Mouse (Mus musculus): ENCODE measurements at regions not wholly inside any gene's neighbourhood (a gene's known extent, or its start where the extent isn't known, plus 50 kb on each side); places are given as distances from the start of the nearest gene placed in this dataset.

DNA sequence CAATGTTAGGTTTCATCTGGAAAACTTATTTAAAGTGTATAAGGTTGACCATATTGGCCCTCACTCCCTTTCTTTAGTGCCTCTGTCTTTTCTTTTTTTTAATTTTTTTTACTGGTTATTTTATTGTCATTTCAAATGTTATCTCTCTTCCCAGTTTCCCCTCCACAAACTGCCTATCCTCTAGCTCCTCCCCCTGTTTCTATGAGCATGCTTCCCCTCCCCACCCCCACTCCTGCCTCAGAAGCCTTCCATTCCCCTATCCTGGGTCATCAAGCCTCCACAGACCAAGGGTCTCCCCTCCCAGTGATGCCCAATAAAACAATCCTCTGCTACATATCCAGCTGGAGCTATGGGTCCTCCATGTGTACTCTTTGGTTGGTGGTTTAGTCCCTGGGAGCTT is 2134.9 kb upstream of the Lrrc6 start:
- no peak for DNase-seq (ENCODE audit: low spot score)

- no peak for DNase-seq (ENCODE audit: low spot score)
These were observed 2126.3 kb upstream of the Lrrc6 start for GRCm38 (mm10) chr15:68626976-68627375.

GRCm38 (mm10) chr15:68624831-68625230 is 2124.1 kb upstream of the Lrrc6 start:
- no peak for DNase-seq (ENCODE audit: low spot score)

- DNase-seq (ENCODE audit: low spot score): no peak
These were observed 2119.9 kb upstream of the Lrrc6 start for GRCm38 (mm10) chr15:68620417-68621214.

DNA sequence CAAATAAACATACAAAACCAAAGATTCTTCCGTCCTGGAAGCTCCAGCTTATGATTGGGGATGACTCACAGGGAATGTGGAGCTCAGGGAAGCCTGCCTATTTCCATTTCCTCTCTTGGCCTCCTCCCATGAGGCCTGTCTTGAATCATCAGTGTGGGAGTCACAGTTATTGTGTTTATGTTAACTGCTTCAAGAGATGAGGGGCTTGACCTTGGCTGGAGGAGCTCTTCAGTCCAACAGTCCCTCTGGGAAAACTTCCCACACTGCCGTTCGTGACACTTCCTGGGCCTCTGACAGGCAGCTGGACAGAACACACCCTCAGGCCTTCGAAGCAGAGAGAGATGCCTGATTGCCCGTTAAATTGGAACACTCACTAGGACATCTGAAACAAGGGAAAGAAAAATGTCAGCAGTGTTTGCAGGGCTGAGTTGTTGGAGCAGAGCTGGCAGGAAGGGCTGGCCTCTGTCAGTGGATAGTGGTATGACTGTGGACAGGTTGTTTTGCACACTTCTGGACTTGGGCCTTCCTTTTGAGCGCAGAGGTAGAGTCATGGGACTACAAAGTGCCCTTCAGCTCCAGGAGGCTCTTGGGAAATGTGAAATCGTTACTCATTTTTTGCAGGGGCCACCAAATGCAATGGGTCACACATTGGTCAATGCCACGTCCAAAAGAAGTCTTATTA is 2105.5 kb upstream of the Lrrc6 start:
- no peak for DNase-seq (ENCODE audit: low spot score)

- no peak for DNase-seq (ENCODE audit: low spot score)
These were observed 2104.8 kb upstream of the Lrrc6 start for GRCm38 (mm10) chr15:68605478-68605877.

- no peak for DNase-seq (ENCODE audit: low spot score)
These were observed 2081.5 kb upstream of the Lrrc6 start for GRCm38 (mm10) chr15:68582177-68582576.

DNA sequence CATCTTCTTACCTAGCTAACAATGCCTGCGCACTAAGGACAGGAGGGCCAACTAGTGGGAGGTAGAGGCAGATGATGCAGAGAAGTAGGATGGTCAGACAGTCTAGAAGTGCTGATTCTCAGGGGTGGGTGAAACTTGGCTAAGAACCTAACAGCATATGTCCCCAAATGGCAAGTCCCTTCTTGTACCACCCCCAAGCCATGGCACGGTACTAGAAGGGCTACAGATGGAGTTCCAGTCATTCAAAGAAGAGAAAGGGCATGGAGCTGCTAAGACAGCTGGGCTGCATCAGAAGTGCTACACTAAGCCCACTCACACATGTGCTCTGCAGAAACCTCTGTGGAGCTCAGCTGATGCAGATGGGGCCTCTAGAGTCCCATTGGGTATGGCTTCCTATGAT is 2078.8 kb upstream of the Lrrc6 start:
- no peak for DNase-seq (ENCODE audit: low spot score)

GRCm38 (mm10) chr15:68560654-68561053 is 2059.9 kb upstream of the Lrrc6 start:
- no peak for DNase-seq (ENCODE audit: low spot score)

GRCm38 (mm10) chr15:68556133-68556532 is 2055.4 kb upstream of the Lrrc6 start:
- DNase-seq (ENCODE audit: low spot score): no peak

GRCm38 (mm10) chr15:68536055-68536325 is 2035.3 kb upstream of the Lrrc6 start:
- no peak for DNase-seq (ENCODE audit: low spot score)

DNA sequence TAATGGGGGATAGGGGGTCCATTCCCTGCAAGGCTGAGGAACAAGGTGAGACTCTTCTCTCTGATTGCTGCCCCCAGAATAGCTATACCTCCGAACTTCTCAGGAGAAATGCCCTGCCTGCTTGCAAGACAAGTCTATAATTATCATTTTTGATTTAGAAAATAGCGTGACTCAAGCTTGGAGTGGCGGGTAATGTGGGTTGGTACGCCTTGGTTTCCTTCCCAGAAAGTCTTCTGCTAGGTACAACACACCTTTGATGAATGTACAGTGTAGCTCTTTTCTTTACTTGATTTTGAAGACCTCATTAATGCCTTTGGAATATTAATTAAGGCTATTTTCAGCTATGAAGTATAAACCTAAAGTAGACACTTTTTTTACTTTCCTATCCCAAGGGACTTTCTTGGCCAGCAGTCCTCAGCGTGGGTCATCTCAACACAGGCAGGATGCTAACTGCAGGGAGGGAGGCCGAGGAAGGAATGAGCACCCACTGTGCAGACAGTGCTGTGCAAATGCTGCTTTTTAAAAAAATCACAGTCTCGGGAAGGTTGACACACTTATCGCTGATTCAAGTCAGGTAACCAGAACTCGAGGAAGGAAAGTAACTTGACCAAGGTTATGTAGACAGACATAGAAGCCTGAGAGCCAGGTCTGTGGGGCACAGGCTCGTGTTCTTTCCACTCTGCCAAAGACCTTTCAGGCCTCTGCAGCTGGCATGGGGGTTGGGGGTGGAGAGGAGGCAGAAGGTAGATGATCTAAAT is 2034.8 kb upstream of the Lrrc6 start:
- DNase-seq (ENCODE audit: low spot score): no peak

- no peak for DNase-seq (ENCODE audit: low spot score)
These were observed 2020.0 kb upstream of the Lrrc6 start for GRCm38 (mm10) chr15:68520759-68521158.

DNA sequence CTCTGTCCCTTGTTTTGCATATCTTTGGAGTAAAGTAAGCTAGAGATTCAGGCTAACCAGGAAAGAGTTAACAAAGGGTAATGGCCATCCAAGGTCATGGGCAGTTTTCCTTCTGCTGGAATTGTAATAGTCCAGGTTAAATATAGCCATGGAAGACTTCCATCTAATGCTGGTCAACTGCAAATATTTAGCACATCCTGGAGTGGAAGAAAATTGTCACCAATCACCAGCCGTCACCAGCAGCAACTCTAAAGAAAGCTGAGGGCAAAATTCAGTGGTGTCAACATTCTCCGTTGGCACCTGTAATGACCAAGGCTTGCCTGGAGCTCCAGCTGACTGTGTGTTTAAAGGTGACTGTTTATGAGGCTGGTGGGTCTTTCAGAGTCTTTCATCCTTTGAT is 2011.7 kb upstream of the Lrrc6 start:
- DNase-seq (ENCODE audit: low spot score): no peak

- DNase-seq (ENCODE audit: low spot score): no peak
These were observed 2007.5 kb upstream of the Lrrc6 start for GRCm38 (mm10) chr15:68508190-68508589.

DNA sequence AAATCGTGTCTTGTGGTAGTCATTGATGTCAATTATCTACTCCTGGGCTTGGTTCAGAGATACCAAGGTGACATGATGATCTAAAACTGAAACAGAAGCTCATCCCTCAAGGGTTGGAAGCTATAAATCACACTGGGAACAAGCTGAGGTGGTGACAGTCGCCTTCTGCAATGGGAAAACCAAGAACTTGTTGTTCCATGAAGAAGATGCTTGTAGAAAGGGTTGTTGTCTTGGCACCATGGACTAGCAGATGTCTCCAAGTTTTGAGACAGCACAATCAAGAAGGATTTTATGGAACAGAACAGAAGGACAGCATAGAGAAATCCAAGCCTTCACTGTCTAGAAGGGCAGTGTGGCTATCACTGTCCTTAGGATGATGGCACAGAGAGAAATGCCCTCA is 2005.4 kb upstream of the Lrrc6 start:
- no peak for DNase-seq (ENCODE audit: low spot score)

DNA sequence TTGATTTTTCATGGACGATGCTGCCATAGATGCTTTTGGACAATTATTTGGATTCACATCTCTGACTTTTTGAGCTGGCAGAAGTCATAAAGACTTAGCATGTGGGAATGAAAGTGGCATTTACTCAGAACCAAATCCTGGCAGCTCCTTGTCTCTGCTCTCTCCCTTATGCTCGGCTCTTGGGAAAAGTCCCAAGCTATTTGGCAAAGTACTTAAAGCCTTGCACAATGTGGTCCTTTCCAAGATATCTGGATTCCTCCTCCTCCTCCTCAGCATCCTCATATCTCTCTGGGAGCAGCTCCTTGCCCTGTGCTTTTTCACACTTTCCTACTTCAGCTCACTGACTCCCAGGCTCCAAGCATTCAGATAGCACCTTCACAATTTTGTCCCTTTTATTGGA is 1995.7 kb upstream of the Lrrc6 start:
- DNase-seq (ENCODE audit: low spot score): no peak

- no peak for DNase-seq (ENCODE audit: low spot score)
These were observed 1984.1 kb upstream of the Lrrc6 start for GRCm38 (mm10) chr15:68484789-68485188.

GRCm38 (mm10) chr15:68477745-68478144 is 1977.0 kb upstream of the Lrrc6 start:
- no peak for DNase-seq (ENCODE audit: low spot score)

- no peak for DNase-seq (ENCODE audit: low spot score)
These were observed 1971.2 kb upstream of the Lrrc6 start for GRCm38 (mm10) chr15:68471928-68472327.

GRCm38 (mm10) chr15:68462851-68463250 is 1962.1 kb upstream of the Lrrc6 start:
- no peak for DNase-seq (ENCODE audit: low spot score)

DNA sequence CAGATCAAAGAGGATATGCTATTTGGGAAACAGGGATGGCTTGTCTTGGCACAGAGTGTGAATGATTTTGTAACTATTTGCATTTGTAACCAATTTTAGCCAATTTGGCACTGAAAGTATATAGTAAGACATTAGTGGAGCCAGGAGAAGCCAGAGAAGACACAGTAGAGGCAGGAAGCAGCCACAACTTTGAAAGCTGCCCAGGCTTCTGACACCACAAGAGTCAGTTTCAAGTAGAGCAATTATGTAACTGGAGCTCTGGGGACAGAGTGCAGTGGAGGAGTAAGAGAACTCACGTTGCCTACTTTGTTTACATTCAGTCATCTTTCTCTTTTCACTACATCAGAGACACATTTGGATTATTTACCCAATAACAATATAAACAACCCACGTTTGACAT is 1956.5 kb upstream of the Lrrc6 start:
- no peak for DNase-seq (ENCODE audit: low spot score)

DNA sequence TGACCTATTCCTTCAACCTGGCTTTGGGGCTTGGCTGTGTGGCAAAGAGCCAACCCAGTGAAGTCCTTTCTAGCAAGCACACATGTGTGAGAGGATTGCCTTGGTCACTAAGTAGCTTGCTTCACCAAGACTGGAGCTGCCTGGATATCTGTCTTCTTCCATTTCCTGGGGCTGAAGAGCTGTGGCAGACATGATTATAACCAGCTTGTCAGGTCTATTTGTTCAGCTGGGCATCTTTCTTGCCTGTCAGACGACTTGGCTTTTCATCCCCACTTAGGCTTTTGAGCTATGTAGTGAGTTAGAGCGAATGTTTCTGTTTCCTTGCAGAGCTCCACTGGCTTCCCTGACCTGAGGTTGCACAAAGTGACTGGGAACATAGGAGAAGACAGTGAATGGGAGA is 1951.3 kb upstream of the Lrrc6 start:
- DNase-seq (ENCODE audit: low spot score): no peak

Data from testis, postnatal 10 days (tissue).